Mouse (Mus musculus): ENCODE data around the gene Pcnx4.

DNA sequence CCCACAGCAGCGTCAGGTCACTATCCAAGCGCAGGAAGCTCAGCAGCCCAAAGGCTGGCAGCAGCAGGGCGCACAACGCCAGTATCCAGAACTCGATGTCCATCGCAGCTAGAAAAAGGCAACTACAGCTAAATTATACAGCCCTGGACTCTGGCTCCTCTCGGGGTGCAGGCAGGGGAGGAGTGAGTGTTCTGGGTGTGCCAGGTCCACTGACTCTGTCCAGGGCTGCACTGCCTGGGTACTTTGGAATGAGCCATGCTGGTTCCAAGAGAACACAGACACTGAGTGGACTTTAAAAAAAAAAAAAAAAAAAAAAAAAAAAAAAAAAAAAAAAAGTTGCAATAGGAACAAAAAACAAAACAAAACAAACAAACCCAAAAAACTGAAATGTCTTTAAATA is 92.6 kb downstream of the Pcnx4 start:
- TF ChIP-seq CTCF (IDR thresholded peaks at IDR 0.05; ENCODE audit: control insufficient read depth, insufficient read depth, insufficient read length) (no peak), USF1 (IDR thresholded peaks at IDR 0.05; ENCODE audit: low read depth) (no peak)

All from C2C12 (cell line).